Mouse (Mus musculus): ENCODE results near the gene Klk11.

DNA sequence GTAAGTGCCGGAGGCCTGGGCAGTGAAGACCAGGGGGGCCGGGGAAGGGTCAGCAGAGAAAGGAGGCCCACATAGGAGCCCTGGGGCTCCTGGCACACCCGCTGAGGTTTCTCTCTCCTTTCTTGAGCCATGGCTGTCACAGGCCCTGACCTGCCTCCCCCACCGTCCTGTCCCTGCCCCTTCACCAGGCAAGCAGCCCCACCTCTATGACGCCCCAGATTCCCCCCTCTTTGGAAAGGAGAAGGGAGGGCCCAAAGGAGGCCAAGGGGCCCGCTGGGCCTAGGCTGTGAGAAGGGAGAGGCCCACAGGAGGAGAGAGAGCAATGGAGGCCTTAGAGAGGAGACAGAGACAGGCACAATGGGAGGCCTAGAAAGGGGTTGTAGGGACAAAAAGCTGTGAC lies 398 bp downstream of the Klk11 start:
- TF ChIP-seq POLR2A (IDR thresholded peaks at IDR 0.05; ENCODE audit: borderline replicate concordance, insufficient read depth, low read length) (no peak), CTCF (IDR thresholded peaks at IDR 0.05; ENCODE audit: borderline replicate concordance, insufficient read depth, low read depth, low read length) (no peak)

Measured in cerebellum, adult 2 months (tissue).